Mouse (Mus musculus) midbrain, embryonic 14.5 days (tissue): ENCODE measurements around the gene Olfr1270. TPM values are rescaled to one million over a fixed set of nuclear protein-coding genes. Genes with fewer than 3 reads are reported as not detected.

Experiments used
- polyA plus RNA-seq: library from polyadenylated mRNA; unstranded; fragments of >200 nt; fragmentation: Nextera tagmentation; extraction: Ambion mirVana; gene quantifications from 2 replicates; pipeline ENCODE4 v1.2.1, GENCODE M21; 2014

Gene Olfr1270
- polyA plus RNA-seq, 1 experiment from 2014 or later: not detected

Other genes with a start within 250 kb of the Olfr1270 start
- not detected in 2 replicates for gene Olfr1258, start 225.8 kb downstream of the Olfr1270 start, polyA plus RNA-seq
- gene Olfr1259, start 204.4 kb downstream of the Olfr1270 start, polyA plus RNA-seq: not detected in 2 replicates
- gene Olfr1260, start 178.8 kb downstream of the Olfr1270 start, polyA plus RNA-seq: not detected in 2 replicates
- gene Olfr1261, start 161.9 kb downstream of the Olfr1270 start, polyA plus RNA-seq: not detected in 2 replicates
- not detected in 2 replicates for gene Olfr1262, start 152.9 kb downstream of the Olfr1270 start, polyA plus RNA-seq
- not detected in 2 replicates for gene Olfr1263, start 141.0 kb downstream of the Olfr1270 start, polyA plus RNA-seq
- gene Olfr1264, start 127.5 kb downstream of the Olfr1270 start, polyA plus RNA-seq: not detected in 2 replicates
- not detected in 2 replicates for gene Olfr1265, start 117.8 kb downstream of the Olfr1270 start, polyA plus RNA-seq
- not detected in 2 replicates for gene Olfr140, start 89.5 kb downstream of the Olfr1270 start, polyA plus RNA-seq
- not detected in 2 replicates for gene Olfr1269, start 31.7 kb downstream of the Olfr1270 start, polyA plus RNA-seq
- 0.09 TPM in 1 of 2 replicates, not detected in the other for gene Olfr32, start 10.8 kb downstream of the Olfr1270 start, polyA plus RNA-seq
- not detected in 2 replicates for gene Olfr1506, start 71.4 kb upstream of the Olfr1270 start, polyA plus RNA-seq
- gene Olfr142, start 104.5 kb upstream of the Olfr1270 start, polyA plus RNA-seq: not detected in 2 replicates
- not detected in 2 replicates for gene Olfr1271, start 117.9 kb upstream of the Olfr1270 start, polyA plus RNA-seq
- gene Olfr1272, start 139.8 kb upstream of the Olfr1270 start, polyA plus RNA-seq: not detected in 2 replicates
- gene Gm13769, start 169.1 kb upstream of the Olfr1270 start, polyA plus RNA-seq: not detected in 2 replicates
- gene Olfr1274-ps, start 245.6 kb upstream of the Olfr1270 start, polyA plus RNA-seq: not detected in 2 replicates